Mouse (Mus musculus) liver, adult 10 weeks (tissue): Measurements from ENCODE around the gene Slc51b. TPM values are rescaled to one million over a fixed set of nuclear protein-coding genes. Genes with fewer than 3 reads are reported as not detected.

ENCODE experiments used
- polyA plus RNA-seq: library from polyadenylated mRNA; stranded (reverse); fragments of 350-450 nt; fragmentation: Illumina TruSeq; extraction: RNeasy Lipid Tissue Mini Kit (QIAGEN cat#74804); gene quantifications from one replicate; pipeline ENCODE4 v1.2.3, GENCODE M21; 2014; ENCODE audit warnings: low read depth, low replicate concordance

The Slc51b gene
- polyA plus RNA-seq = 6.3 TPM

DNA sequence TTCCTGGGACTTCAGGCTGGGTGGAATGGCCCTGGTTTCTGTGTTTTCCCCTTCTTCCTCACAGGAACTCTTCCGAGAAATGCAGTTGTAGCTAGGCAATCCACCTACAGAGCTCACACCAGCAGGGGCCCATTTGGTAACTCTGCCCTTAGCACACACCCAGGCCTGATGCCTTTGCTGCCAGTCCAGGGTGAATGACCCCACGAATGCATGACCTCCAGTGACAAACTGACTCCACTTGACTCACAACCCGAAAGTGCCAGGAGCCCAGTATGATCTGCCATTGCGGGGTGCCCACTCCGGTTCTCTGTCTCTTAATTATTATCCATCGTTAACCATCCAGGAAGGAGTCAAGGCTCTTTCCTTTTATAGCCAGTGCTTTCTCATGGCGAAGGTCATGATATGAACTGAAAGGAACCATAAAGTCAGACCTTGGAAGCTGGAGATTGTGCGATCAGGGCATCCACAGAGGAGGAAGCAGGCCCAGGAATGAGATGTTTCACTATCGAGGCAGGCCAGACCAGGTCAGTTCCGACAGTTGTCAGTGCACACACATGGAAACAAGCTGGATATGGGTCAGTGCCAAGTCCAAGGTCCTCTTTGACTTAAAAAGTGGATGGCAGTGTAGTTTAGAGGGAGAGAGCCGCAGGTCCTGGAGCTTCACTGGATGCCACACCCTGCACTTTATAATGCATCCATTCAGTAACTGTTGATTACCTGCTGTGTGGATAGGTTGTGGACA, at the start of gene Slc51b:
Gene Slc51b, minus strand, starts transcription at position 196 of the 742 bp plus-strand sequence.

DNA sequence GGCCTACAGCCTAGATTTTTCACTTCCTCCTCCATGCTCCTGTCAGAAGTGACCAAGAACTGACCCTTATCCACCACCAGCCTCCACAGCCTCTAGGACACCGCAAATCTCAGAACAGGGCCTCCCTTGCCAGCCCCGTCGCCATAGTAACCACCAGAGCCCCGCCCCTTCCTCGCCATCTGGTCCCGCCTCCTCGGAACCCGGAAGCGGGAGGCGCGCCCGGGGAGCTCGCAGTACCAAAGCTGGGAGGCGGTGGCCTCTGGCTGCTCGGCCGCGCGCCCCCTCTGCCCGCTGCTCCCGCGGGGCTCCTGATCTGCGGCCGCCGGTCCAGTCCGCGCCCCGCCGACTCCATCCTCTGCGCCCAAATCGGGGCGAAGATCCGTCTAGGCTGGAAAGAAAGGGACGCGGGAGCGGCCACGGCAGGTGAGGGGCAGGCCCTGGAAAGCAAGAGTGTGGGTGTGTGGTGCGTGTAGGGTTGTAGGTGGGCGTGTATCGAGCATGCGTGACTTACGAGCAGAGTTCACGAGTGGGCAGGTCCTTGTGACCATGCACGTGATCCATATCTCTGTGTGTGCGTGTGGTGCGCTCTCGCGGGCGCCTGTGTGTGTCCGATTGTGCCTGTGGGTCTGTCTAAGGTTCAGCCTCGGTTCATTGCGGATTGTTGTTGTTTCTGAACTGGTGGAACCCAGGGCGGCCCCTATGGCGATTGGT, 38.1 kb upstream of the Slc51b start, which contains the start of gene Spg21:
Gene Spg21, plus strand, starts transcription at position 216 of the 711 bp plus-strand sequence.

DNA sequence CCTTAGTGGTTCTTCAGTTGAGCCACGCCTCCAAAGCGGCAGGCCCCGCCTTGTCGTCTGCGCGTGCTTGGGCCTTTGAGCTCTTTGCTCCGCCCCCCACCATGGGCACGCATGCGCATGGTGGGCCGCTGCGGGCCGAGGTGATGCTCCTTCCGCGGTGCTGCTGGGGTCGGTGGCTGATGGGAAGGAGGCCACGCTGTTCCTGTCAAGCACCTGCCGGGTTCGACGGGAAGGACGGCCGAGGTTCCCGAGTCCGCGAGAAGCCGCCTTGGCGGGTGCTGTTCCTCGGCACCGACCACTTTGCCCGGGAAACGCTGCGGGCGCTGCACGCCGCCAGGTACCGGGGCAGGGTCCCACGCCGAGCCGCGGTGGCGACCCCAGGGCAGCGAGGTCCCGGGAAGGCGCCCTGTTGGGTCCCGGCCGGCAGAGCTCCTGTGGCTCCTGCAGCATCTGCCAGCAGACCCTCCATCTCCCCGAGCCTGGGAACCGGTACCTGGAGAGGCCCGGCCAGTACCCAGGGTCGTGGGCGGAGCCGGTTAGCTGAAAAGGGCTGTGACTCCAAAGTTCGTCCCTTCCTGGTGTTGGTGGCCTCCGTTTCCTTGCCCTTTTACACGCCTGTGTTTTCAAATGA, 13.0 kb upstream of the Slc51b start, which contains the start of gene Mtfmt:
Gene Mtfmt, plus strand, starts transcription at position 112 of the 631 bp plus-strand sequence.

DNA sequence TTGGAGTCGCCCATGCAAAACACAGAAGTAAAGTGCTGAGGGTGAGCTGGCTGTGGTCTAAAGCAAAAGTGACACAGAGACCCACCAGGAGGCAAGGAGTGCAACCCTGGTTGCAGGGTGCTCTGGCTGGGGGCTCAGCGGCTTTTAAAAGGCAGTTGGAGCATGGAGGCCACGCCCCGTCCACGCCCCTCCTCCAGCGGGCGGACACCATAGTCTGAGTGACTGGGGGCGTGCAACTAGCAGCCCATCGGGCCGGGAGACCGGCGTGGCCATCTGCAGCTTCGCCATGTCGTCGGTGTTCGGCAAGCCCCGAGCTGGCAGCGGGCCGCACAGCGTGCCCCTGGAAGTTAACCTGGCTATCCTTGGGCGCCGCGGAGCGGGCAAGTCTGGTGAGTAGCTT, 24.5 kb downstream of the Slc51b start, which contains the start of gene Rasl12:
Gene Rasl12, plus strand, starts transcription at position 228 of the 400 bp plus-strand sequence.

DNA sequence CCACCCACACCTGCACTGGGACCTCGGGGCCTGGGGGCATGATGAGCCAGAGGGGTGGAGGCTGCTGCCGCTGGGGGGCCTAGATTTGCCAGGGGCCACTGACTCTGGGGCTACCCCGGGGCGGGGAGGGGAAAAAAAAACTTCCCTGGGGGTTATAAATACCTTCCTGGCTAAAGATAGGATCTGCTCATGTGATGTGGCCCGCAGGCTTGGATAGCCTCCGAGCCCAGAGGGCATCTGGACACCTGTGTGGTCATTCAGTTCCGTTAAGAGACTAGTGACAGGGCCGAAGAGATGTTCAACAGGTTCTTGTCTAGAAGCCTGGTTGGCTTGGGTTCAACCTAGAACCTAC, 31.2 kb downstream of the Slc51b start, which contains the start of gene Kbtbd13:
Gene Kbtbd13, minus strand, starts transcription at position 40 of the 352 bp plus-strand sequence.

Other genes starting within 250 kb of the Slc51b start
- 10.5 TPM for gene Parp16, start 227.6 kb downstream of the Slc51b start, polyA plus RNA-seq
- 0.21 TPM for gene Cilp, start 157.8 kb downstream of the Slc51b start, polyA plus RNA-seq
- 578 TPM for gene Clpx, start 128.7 kb downstream of the Slc51b start, polyA plus RNA-seq
- gene Pdcd7, start 76.9 kb downstream of the Slc51b start, polyA plus RNA-seq = 4.7 TPM
- not detected for gene Ubap1l, start 61.9 kb downstream of the Slc51b start, polyA plus RNA-seq
- gene Kbtbd13, start 31.3 kb downstream of the Slc51b start, polyA plus RNA-seq = 0.16 TPM
- not detected for gene Rasl12, start 24.4 kb downstream of the Slc51b start, polyA plus RNA-seq
- gene Mtfmt, start 12.8 kb upstream of the Slc51b start, polyA plus RNA-seq = 10.0 TPM
- gene Spg21, start 38.0 kb upstream of the Slc51b start, polyA plus RNA-seq = 57.9 TPM
- gene Ankdd1a, start 97.2 kb upstream of the Slc51b start, polyA plus RNA-seq = not detected
- 1.1 TPM for gene Plekho2, start 157.1 kb upstream of the Slc51b start, polyA plus RNA-seq
- gene Pif1, start 164.2 kb upstream of the Slc51b start, polyA plus RNA-seq = not detected
- 30.4 TPM for gene Rbpms2, start 206.7 kb upstream of the Slc51b start, polyA plus RNA-seq
- 19.3 TPM for gene Oaz2, start 245.0 kb upstream of the Slc51b start, polyA plus RNA-seq